ENCODE assay signal across 19 mouse cellular contexts in genomic region chr5:122623861-122624260, GRCm38 (mm10). TPM values are rescaled to one million over a fixed set of nuclear protein-coding genes. Genes with fewer than 3 reads are reported as not detected.
DNase-seq lines count a peak whose midpoint lies in the region; TF ChIP-seq lines count a peak whose summit lies in the region.
"Had no signal": no experiment of that assay in that cellular context is flagged by ENCODE, and none has a peak within 500 bp of the region (broad histone marks: within the 10 kb centered on the region; RNA-seq: fewer than 3 reads in every experiment).

No protein-coding gene starts in this region.

- TF ChIP-seq POLR2A in testis, adult 2 months (IDR thresholded peaks at IDR 0.05; ENCODE audit: control insufficient read depth, low read depth, low read length), result no peak

- WGBS in embryonic facial prominence, embryonic 10.5 days, result 88% methylated on average over 9 of the region's 9 CpGs

- TF ChIP-seq CTCF in testis, adult 2 months (IDR thresholded peaks at IDR 0.05; ENCODE audit: control insufficient read depth, insufficient read depth, insufficient replicate concordance, low read depth, low read length), result no peak

- DNase-seq in testis, postnatal 10 days (ENCODE audit: low spot score), result no peak
- DNase-seq in MEL-GATA-1-ER (ENCODE audit: extremely low read depth, low read depth), result peak; percentile 54
- no peak for DNase-seq in embryonic facial prominence, embryonic 10.5 days (ENCODE audit: low spot score)
- DNase-seq in layer of hippocampus, adult 9-11 months, result no peak
- no peak for DNase-seq in adrenal gland, adult 2 months
- no peak for DNase-seq in lung, postnatal 10 days
- DNase-seq: adrenal gland, postnatal 10 days; adrenal gland, postnatal 25 days; cerebellum, adult 11-12 months; cerebellum, adult 2 months; cerebellum, adult 9-10 months; cerebellum, postnatal 10 days; cerebellum, postnatal 25 days had no signal

- H3K27me3 ChIP-seq in testis, adult 2 months (ENCODE audit: control insufficient read depth, insufficient read depth, low read length), result no peaks in the 10 kb centered on the region
- no peaks in the 10 kb centered on the region for H3K27me3 ChIP-seq in embryonic facial prominence, embryonic 10.5 days (replicated peaks; ENCODE audit: low read depth, poor library complexity, severe bottlenecking)
- H3K27me3 ChIP-seq: embryonic facial prominence, embryonic 13.5 days; embryonic facial prominence, embryonic 15.5 days; forebrain, embryonic 12.5 days had no signal

- peak overlapping the region; percentile 86 for H3K4me3 ChIP-seq in testis, adult 2 months (ENCODE audit: control insufficient read depth, low read depth, low read length)
- H3K4me3 ChIP-seq in embryonic facial prominence, embryonic 10.5 days, result no peak overlapping the region
- H3K4me3 ChIP-seq: embryonic facial prominence, embryonic 13.5 days; embryonic facial prominence, embryonic 15.5 days; erythroblast, embryonic 14.5 days; forebrain, embryonic 10.5 days; forebrain, embryonic 12.5 days had no signal

- H3K27ac ChIP-seq in testis, adult 2 months (ENCODE audit: control insufficient read depth, insufficient read depth, low read depth, low read length), result peak overlapping the region; percentile 8; the same call in 1 of the 2 replicates
- peak overlapping the region; percentile 69; the same call in 1 of the 2 replicates for H3K27ac ChIP-seq in embryonic facial prominence, embryonic 10.5 days (replicated peaks)
- H3K27ac ChIP-seq: embryonic facial prominence, embryonic 13.5 days; embryonic facial prominence, embryonic 15.5 days; forebrain, embryonic 10.5 days; forebrain, embryonic 12.5 days had no signal

- H3K9me3 ChIP-seq in embryonic facial prominence, embryonic 10.5 days, result no peaks in the 10 kb centered on the region
- H3K9me3 ChIP-seq: embryonic facial prominence, embryonic 13.5 days; embryonic facial prominence, embryonic 15.5 days; forebrain, embryonic 10.5 days; forebrain, embryonic 12.5 days had no signal

- H3K4me1 ChIP-seq in testis, adult 2 months (ENCODE audit: control insufficient read depth, insufficient read depth, low read length), result peaks cover 16% of the 10 kb centered on the region
- peaks cover 33% of the 10 kb centered on the region for H3K4me1 ChIP-seq in embryonic facial prominence, embryonic 10.5 days
- H3K4me1 ChIP-seq: forebrain, embryonic 12.5 days had no signal

- no peaks in the 10 kb centered on the region for H3K36me3 ChIP-seq in testis, adult 2 months (ENCODE audit: control insufficient read depth, insufficient read depth, low read length)
- H3K36me3 ChIP-seq in embryonic facial prominence, embryonic 10.5 days (replicated peaks), result no peaks in the 10 kb centered on the region
- H3K36me3 ChIP-seq: embryonic facial prominence, embryonic 13.5 days; embryonic facial prominence, embryonic 15.5 days; forebrain, embryonic 10.5 days; forebrain, embryonic 12.5 days had no signal

RNA-seq across cellular contexts. Expression of gene Ift81, which starts 9.5 kb away (rescaled TPM):
- 21.6 and 30.8 TPM in 2 replicates for polyA plus RNA-seq in testis, adult 2 months (2012; rRNA removed)
- 40.3 and 50.2 TPM in 2 replicates for polyA plus RNA-seq in embryonic facial prominence, embryonic 10.5 days (2016; fragmentation: Nextera tagmentation; extraction: Ambion mirVana)
- 10 to 100 TPM in 1 of 2 experiments, 1 to 10 TPM in 1; 6.5 to 15.7 TPM for total RNA-seq in adrenal gland, adult 2 months (2021)
- polyA plus RNA-seq in adrenal gland, adult 2 months (2012; rRNA removed), result 1.4 and 2.2 TPM in 2 replicates
- polyA plus RNA-seq: erythroblast, embryonic 14.5 days had no signal

RNA-seq across cellular contexts. Expression of gene P2rx7, which starts 19.9 kb away (rescaled TPM):
- polyA plus RNA-seq in testis, adult 2 months (2012; rRNA removed), result 5.0 and 6.7 TPM in 2 replicates
- 0.30 and 0.35 TPM in 2 replicates for polyA plus RNA-seq in embryonic facial prominence, embryonic 10.5 days (2016; fragmentation: Nextera tagmentation; extraction: Ambion mirVana)
- total RNA-seq in adrenal gland, adult 2 months (2021), result 1 to 10 TPM; 3.0 to 3.3 TPM
- polyA plus RNA-seq in adrenal gland, adult 2 months (2012; rRNA removed), result 3.1 and 5.3 TPM in 2 replicates
- polyA plus RNA-seq: erythroblast, embryonic 14.5 days had no signal
